15 mouse cellular contexts compared by ENCODE assay signal in genomic region chr7:112301052-112301451, GRCm38 (mm10).
A peak's percentile ranks its signal among the peaks of the same experiment; 100 is the strongest.
DNase-seq lines count a peak whose midpoint lies in the region; ATAC-seq and TF ChIP-seq lines count a peak whose summit lies in the region.
"Had no signal": no experiment of that assay in that cellular context is flagged by ENCODE, and none has a peak within 500 bp of the region (broad histone marks: within the 10 kb centered on the region; RNA-seq: fewer than 3 reads in every experiment).

No protein-coding gene starts in this region.

- intact Hi-C loops in heart, postnatal 10 days (cut with DNase I) = no loop called here
- intact Hi-C loops in left cerebral cortex, adult 2 months (cut with DNase I) = no loop called here
- intact Hi-C loops in left cerebral cortex, postnatal 25 days (cut with DNase I) = no loop called here

- no peak overlapping the region for H3K9ac ChIP-seq in heart, embryonic 11.5 days (ENCODE audit: low read depth, low read length)
- H3K9ac ChIP-seq: forebrain, embryonic 12.5 days; intestine, embryonic 15.5 days; limb, embryonic 13.5 days; midbrain, embryonic 13.5 days had no signal

- ATAC-seq in heart, embryonic 11.5 days (replicated peaks; ENCODE audit: insufficient number of reproducible peaks, low FRiP score, low TSS enrichment) = no peak
- ATAC-seq: midbrain, embryonic 13.5 days had no signal

- peak; percentile 45 for TF ChIP-seq CTCF in left cerebral cortex, adult 2 months (IDR thresholded peaks at IDR 0.05)
- TF ChIP-seq CTCF in E14TG2a.4 (conservative IDR thresholded peaks at IDR 0.05; ENCODE audit: low read length) = peak; percentile 23; the same call in 1 of the 2 replicates
- TF ChIP-seq CTCF in bone marrow, adult 2 months (IDR thresholded peaks at IDR 0.05; ENCODE audit: control insufficient read depth, insufficient read depth, low read length) = peak; percentile 10; the same call in 1 of the 2 replicates

- peaks cover 11% of the 10 kb centered on the region for H3K36me3 ChIP-seq in heart, embryonic 11.5 days (ENCODE audit: control insufficient read depth, insufficient read depth, low read length)
- no peaks in the 10 kb centered on the region for H3K36me3 ChIP-seq in E14TG2a.4 (ENCODE audit: insufficient read depth, low read length)
- H3K36me3 ChIP-seq: forebrain, embryonic 12.5 days; G1E; intestine, embryonic 15.5 days; limb, embryonic 13.5 days; midbrain, embryonic 13.5 days had no signal

- H3K4me1 ChIP-seq in heart, embryonic 11.5 days (ENCODE audit: control insufficient read depth, insufficient read depth, low read length) = peaks cover 47% of the 10 kb centered on the region
- H3K4me1 ChIP-seq in E14TG2a.4 (replicated peaks; ENCODE audit: low read depth, low read length) = no peaks in the 10 kb centered on the region
- no peaks in the 10 kb centered on the region for H3K4me1 ChIP-seq in bone marrow, adult 2 months (ENCODE audit: control insufficient read depth, insufficient read depth, low read length)

- H3K4me2 ChIP-seq in heart, embryonic 11.5 days = no peak overlapping the region
- H3K4me2 ChIP-seq: forebrain, embryonic 12.5 days; intestine, embryonic 15.5 days; limb, embryonic 13.5 days; midbrain, embryonic 13.5 days had no signal

- no peaks in the 10 kb centered on the region for H3K9me3 ChIP-seq in heart, embryonic 11.5 days (replicated peaks; ENCODE audit: control insufficient read depth, low read length)
- H3K9me3 ChIP-seq in E14TG2a.4 (ENCODE audit: low read length) = no peaks in the 10 kb centered on the region
- H3K9me3 ChIP-seq: forebrain, embryonic 12.5 days; intestine, embryonic 15.5 days; limb, embryonic 13.5 days; midbrain, embryonic 13.5 days had no signal

- no peak overlapping the region for H3K4me3 ChIP-seq in heart, embryonic 11.5 days (ENCODE audit: low read depth, low read length)
- H3K4me3 ChIP-seq in left cerebral cortex, adult 2 months = no peak overlapping the region
- no peak overlapping the region for H3K4me3 ChIP-seq in E14TG2a.4 (replicated peaks; ENCODE audit: low read length)
- no peak overlapping the region for H3K4me3 ChIP-seq in bone marrow, adult 2 months (replicated peaks; ENCODE audit: control insufficient read depth, low read depth, low read length)
- H3K4me3 ChIP-seq: forebrain, embryonic 12.5 days; intestine, embryonic 15.5 days; limb, embryonic 13.5 days; midbrain, embryonic 13.5 days had no signal

- DNase-seq in heart, postnatal 10 days = no peak
- DNase-seq in left cerebral cortex, adult 2 months (ENCODE audit: extremely low spot score in 1 of 2, low spot score in 2 of 2) = no peak
- DNase-seq in left cerebral cortex, postnatal 25 days (ENCODE audit: low spot score in 2 of 2) = no peak
- DNase-seq in retina, postnatal 1 day = no peak
- DNase-seq in urinary bladder, adult 2 months (ENCODE audit: low spot score) = no peak
- DNase-seq: kidney, postnatal 4 days; right cerebral cortex, postnatal 25 days had no signal

- peak overlapping the region; percentile 58; the same call in 1 of the 2 replicates for H3K27ac ChIP-seq in heart, embryonic 11.5 days (ENCODE audit: low read depth, low read length)
- H3K27ac ChIP-seq in left cerebral cortex, adult 2 months = no peak overlapping the region; the same call in 1 of the 2 replicates
- H3K27ac ChIP-seq in bone marrow, adult 2 months (ENCODE audit: control insufficient read depth, insufficient read depth, low read depth, low read length, poor library complexity) = no peak overlapping the region
- H3K27ac ChIP-seq: forebrain, embryonic 12.5 days; intestine, embryonic 15.5 days; limb, embryonic 13.5 days; midbrain, embryonic 13.5 days had no signal

- H3K27me3 ChIP-seq in heart, embryonic 11.5 days (ENCODE audit: control insufficient read depth, insufficient read depth, low read length) = no peaks in the 10 kb centered on the region
- H3K27me3 ChIP-seq in E14TG2a.4 (ENCODE audit: insufficient read depth, low read length) = no peaks in the 10 kb centered on the region
- H3K27me3 ChIP-seq: forebrain, embryonic 12.5 days; intestine, embryonic 15.5 days; midbrain, embryonic 13.5 days had no signal

- TF ChIP-seq POLR2A in bone marrow, adult 2 months (IDR thresholded peaks at IDR 0.05; ENCODE audit: borderline replicate concordance, control insufficient read depth, low read depth, low read length) = no peak
